Mouse (Mus musculus): ENCODE results near the gene Phb2. TPM values are rescaled to one million over a fixed set of nuclear protein-coding genes. Genes with fewer than 3 reads are reported as not detected.

Gene Phb2
- total RNA-seq, 2 experiments from 2014 or later, result 277 to 319 TPM

DNA sequence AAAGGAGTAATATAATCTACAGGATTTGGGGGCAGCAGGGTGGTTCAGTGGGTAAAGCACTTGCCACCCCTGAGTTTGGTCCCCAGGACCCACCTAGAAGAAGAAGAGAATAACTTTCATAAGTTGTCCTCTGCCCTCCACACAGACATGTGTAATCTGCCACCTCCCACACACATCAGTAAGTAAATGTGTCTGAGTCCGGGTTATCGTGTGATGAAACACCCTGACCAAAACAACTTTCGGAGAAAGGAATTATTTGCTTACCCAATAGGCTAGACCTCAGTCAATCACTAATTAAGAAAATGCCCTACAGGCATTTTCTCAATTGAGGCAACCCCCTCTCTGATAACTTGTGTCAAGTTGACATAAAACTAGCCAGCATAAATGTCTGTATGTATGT is 21.6 kb upstream of the Phb2 start:
- no peak for DNase-seq

GRCm38 (mm10) chr6:124693243-124693981 is 18.7 kb upstream of the Phb2 start:
- DNase-seq, result no peak

DNA sequence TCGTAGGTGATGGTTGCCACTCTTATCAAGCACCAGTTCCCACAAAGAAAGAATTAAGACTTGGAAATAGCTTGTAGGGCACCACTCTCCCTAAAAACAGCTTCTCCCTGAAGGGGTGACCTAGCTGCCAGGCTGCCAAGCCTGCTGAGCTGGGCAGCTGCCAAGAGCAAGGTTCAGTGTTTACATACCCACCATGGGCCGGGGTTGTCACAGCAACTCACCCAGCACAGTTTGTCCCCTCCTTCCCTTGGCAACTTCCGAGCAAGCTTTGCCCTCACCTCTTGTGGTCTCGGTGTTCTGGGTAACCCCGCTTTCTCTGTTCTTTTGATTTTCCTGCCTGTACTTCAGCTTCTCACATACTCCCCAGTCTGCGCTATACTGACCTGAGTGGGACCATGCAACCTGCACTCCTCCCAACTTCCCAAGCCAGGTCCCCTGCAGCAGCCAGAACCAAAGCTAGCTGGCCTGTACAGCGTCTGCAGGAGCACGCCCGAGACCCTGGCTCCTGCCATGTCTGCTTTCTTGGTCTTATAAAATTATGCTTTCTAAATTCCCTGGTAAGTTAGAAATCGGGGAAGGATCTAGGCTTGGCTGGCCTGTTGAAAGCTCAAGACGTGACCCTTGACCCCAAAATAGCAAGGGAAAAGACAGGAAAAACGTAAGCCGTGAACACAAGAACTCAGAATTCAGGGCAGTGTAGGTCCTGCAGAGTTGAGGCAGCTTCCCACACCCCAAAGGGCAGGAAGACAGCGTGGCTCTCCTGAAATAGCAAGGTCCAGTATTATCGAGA is 17.8 kb upstream of the Phb2 start:
- DNase-seq, result peak; percentile 83 to 88

DNA sequence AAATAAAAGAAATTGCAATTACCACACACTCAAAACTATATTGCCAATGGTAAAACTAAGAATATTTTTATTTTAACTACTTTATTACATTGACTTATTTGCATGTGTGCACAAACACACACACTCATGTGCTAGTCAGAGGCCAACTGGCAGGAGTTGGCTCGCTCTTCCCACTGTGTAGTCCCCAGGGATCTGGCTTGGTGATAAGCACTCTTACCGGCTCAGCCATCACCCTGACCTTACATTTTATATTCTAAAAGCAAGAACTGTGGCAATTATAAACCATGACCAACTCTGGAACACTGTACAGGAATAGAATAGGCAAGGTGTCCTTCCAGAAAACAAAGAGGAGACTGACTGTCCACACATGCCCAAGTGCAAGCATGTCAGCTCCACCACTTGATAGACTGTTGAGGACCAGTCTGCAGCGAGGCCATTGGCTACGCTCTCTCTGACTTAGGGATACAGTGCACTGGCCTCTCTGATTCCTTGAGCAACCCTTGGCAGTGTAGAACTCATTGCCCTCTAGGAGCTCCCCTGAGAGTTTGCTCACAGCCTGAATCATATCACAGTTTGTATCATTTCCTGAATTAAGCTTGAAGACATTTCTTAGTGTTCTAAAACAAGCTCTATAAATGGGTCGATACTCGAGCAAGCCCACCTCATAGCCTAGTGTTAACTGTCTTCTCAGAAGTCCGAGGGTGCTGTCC is 15.5 kb upstream of the Phb2 start:
- peak in 1 of 2 experiments; percentile 31 for DNase-seq

DNA sequence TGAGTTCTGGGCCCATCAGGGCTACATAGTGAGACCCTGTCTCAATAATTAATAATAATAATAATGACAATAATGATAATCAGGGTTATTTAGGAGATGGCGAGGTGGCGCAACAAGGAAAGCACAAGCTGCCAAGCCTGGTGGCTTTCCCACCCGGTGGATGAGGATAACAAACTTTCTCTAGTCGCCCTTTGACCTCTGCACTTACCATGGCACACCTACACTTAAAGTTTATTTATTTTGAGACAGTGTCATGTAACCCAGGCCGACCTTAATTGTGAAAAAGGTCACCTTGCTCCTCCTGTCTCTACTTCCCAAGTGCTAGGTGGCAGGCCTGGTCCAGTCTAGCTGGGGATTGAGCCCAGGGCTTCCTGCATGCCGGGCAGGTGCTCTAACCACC is 13.4 kb upstream of the Phb2 start:
- DNase-seq, result no peak

DNA sequence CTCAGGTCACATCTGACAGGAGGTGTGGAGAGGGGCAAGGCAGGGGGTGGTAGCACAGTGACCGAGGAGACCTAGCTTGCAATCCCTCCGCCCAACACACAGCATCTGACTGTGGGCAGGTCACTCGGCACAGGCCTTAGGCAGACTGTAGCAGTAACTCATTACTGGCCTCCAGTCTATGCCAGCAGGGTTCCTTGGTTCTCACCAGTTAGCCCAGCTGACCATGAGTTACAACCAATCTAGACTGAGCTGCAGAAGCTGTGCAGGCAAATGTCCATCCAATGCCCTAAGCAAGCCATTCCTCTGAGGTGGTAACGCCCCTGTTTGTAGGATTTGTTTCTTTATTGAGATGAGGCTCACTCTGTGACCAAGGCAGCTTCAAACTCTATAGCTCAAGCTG is 12.8 kb upstream of the Phb2 start:
- DNase-seq, result no peak

GRCm38 (mm10) chr6:124699962-124700610 is 12.1 kb upstream of the Phb2 start:
- peak; percentile 79 to 87 for DNase-seq

DNA sequence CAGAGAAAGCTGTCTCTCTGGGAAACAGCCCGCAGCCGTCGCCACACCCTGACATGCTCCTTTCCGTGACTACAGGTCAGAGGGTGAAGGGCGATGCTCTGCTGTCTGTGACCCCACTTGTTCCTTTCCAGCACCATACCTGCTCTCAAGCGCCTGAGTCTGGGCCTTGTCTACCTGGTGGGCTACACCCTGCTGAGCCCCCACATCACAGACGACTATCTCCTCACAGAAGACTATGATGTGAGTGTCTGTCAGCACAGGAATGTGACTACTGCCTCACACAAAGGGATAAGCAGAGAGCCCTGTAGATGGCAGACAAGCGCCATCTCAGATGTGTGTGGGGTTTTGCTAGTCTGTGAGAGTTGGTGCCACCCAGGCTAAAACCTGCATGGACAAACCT is 10.8 kb upstream of the Phb2 start:
- DNase-seq, result no peak

- no peak for DNase-seq
Measured at GRCm38 (mm10) chr6:124702102-124702783, 9.9 kb upstream of the Phb2 start.

DNA sequence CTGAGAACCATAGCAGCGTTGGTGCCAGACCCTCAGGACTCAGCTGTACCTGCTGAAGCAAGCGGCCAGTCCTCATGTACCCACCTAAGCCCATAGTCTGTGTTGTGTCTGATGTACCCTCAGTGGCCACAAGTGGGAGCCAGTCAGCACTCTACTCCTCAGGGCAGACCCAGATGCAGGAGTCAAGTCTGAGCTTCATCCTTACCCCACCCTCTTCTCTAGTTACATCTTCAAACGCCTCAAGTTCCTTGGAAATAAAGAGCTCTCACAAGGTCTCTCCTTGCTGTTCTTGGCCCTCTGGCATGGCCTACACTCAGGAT is 9.4 kb upstream of the Phb2 start:
- peak; percentile 64 to 82 for DNase-seq

GRCm38 (mm10) chr6:124703789-124704188 is 8.3 kb upstream of the Phb2 start:
- DNase-seq, result no peak

DNA sequence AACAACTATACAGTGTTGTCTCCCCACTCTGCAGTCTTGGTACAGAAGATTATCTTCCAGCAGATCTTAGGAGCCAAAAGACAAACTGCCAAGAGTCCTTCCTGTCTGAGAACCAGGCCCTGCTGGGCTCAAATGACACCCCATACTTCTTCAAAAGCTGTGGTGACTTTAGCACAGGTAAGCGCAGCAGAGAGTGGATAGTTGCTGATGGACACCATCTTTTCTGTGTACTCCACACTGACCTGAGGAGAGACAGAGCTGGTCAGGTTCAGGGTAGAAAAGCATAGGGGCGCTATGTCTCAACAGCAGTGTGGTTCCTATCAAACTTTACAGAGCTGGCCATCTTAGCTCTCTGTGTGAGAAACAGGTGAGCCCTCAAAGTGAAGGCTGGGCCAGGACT is 7.7 kb upstream of the Phb2 start:
- DNase-seq, result no peak

DNA sequence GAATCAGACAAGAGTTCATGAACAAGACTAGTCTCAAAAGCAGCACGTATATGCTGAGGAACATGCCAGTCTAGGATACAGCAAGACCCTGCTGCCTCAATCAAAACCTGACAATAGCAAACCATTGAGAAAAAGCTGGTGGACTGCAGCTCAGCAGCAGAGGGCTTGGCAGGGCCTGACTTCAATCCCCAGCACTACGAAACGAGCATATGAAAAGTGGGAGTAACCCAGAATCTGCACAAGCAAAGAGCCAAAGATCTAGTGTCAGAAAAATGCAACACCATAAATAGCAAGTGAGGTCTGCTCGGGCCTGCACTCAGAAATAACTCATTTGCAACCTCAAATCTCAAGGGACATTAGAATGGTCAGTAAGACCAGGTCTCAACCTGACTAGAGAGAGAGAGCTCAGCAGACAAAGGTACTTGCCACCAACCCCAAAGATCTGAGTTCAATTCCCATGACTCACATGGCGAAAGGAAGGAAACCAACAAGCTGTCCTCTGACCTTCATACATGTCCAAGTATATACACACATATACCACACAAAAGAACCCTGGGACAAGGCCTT is 6.0 kb upstream of the Phb2 start:
- DNase-seq, result no peak

DNA sequence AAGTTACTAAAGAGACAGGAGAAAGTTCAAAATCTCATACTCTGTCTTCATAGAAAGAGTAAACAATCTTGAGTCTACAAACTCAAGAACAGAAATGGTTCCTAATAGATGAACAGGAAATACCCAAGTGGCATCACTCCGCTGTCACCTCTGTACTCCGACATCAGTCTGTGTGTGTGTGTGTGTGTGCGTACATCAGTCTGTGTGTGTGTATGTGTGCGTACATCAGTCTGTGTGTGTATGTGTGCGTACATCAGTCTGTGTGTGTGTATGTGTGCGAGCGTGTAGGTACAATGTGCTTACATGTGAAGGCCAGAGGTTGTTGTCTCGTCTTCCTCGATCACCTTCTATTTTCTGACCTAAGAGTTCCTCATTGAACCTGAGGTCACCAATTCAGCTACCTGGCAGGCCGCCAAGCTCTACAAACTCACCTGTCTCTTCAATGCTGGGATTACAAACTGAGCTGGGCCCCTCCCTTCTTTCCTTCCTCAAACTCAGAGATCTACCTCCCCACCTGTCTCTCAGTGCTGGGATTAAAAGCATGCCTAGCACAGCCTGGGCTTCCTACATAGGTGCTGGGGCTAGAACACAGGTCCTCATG is 3.7 kb upstream of the Phb2 start:
- DNase-seq, result no peak

- no peak for DNase-seq
Measured at GRCm38 (mm10) chr6:124712918-124713317, 782 bp downstream of the Phb2 start.

DNA sequence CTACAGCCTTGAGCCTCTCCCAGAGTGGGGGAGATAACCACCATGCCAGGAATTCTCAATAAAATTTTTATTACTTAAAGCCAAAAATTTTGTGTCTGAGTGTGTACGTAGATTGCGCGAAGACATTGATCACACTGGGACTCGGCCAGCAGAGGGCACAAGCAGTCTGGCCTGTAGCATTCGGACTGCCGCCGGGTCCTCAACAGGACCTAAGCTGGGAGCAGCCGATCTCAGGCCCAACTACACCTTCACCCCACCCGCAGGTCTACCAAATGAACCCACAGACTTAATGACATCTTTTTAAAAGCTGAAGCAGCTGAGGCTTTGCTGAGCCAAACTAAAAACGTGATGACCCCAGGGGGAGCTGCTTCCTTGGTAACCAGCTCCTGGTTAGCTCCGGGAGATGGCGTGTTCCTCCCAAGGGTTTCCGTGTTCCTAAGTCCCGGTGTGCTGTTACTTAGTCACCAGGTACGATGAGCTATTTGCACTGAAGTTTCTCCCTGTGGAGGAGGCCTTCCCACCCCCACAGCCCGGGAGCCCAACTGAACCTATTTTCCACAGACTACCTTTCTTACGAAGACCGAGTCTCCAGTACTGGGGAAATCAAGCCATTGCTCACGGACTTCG is 4.8 kb downstream of the Phb2 start:
- peak in 1 of 2 experiments; percentile 62 for DNase-seq

DNA sequence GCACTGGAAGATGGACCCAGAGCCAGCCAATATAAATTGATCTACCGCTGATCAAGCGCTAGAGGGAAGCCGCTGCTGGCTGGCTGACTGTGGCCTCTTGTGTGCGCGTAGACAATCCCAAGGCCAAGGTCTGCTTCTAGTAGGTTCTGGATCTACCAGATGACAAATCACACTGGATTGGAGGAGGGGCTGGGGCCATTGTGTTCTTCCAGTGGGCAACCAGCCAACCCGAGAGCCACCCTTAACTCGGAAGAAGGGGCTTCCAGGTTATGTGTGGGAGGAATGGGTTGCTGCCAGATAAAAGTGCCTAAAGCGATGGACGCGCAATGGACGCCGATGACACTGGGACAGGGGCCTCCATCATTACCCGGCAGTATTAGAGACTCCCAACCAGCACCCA is 5.8 kb downstream of the Phb2 start:
- DNase-seq, result no peak

DNA sequence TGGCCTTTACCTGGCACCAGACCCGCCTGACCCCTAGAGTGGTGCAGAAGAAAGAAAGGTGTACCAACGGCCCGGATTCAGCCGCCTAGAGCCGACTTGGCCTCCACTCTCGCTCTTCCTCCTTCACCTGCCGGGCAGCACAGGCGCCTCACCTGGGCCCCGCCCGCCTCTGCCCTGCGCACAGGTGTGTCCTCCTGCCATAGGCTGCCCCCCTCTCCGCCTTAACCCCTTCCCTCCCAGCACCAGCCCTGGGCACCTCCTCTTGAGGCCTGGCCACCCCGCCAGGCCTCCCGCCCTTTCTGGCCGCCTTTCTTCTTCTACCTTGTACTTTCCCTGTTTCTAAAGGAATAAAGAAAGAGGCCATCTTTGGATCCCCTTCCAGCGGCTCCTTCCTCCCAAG is 6.6 kb downstream of the Phb2 start:
- DNase-seq, result no peak

DNA sequence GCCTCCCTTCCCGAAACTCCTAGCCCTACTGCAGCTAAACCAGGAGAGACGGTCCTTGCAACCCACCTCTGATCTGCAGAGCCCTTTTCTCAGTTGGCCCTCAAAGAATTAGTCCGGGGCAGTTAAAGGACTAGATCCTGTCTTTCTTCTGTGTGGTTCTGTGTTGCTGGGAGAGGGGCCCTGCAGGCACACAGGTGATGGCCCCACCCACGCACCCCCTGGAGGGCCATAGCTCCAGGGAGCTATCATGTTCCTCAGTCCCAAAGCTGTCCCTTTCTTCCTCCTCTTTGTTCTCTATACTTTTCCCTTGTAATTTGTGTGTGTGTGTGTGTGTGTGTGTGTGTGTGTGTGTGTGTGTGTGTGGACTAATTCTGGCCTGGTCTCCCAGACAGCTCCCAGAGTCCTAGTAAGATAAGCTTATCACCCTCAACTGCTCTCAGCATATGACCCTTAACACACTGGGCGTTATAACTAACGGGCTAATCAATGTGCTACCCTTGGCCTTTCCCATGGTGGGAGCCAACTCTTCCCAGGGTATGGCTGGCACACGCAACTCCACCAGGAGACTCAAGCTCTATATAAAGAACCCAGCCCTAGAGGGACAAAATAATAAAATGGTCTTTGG is 7.3 kb downstream of the Phb2 start:
- peak in 1 of 2 experiments; percentile 71 for DNase-seq

- no peak for DNase-seq
Measured at GRCm38 (mm10) chr6:124720904-124721303, 8.8 kb downstream of the Phb2 start.

Measured in heart, adult 18-20 months (tissue).